Mouse (Mus musculus) forebrain, embryonic 15.5 days (tissue): Measurements from ENCODE around the gene Slc25a10. TPM values are rescaled to one million over a fixed set of nuclear protein-coding genes. Genes with fewer than 3 reads are reported as not detected.
"Not testable (repeated sequence)": the region's sequence is repeated elsewhere in the genome, so short reads cannot be mapped to it uniquely, and the experiment has no call there.

Experiments
- ATAC-seq: fragments of 200-750 bp; cut with Nextera tagmentation; replicated peaks from 2 replicates; pipeline ENCODE4 v1.8.0; 2017; ENCODE audit warnings: mild to moderate bottlenecking, moderate TSS enrichment, moderate library complexity
- H3K27ac ChIP-seq: fragments of 300-500 bp; sonication (generic); replicated peaks from 2 replicates; pipeline ENCODE4 v1.5.1; 2015; ENCODE audit warnings: mild to moderate bottlenecking, inconsistent platforms
- H3K27me3 ChIP-seq: fragments of 300-500 bp; sonication (generic); 2 replicates; pipeline ENCODE4 v1.6.1; 2015; ENCODE audit warnings: inconsistent platforms
- H3K36me3 ChIP-seq: fragments of 300-500 bp; sonication (generic); 2 replicates; pipeline ENCODE4 v1.6.1; 2015; ENCODE audit warnings: mild to moderate bottlenecking, inconsistent platforms
- H3K4me1 ChIP-seq: fragments of 300-500 bp; sonication (generic); 2 replicates; pipeline ENCODE4 v1.6.1; 2015; ENCODE audit warnings: inconsistent platforms
- H3K4me2 ChIP-seq: fragments of 300-500 bp; sonication (generic); replicated peaks from 2 replicates; pipeline ENCODE4 v1.6.1; 2015; ENCODE audit warnings: mild to moderate bottlenecking, inconsistent platforms
- H3K4me3 ChIP-seq: fragments of 300-500 bp; sonication (generic); 2 replicates; pipeline ENCODE4 v1.5.1; 2015; ENCODE audit warnings: mild to moderate bottlenecking, inconsistent platforms
- H3K9ac ChIP-seq: fragments of 300-500 bp; sonication (generic); replicated peaks from 2 replicates; pipeline ENCODE4 v1.6.1; 2015; ENCODE audit warnings: mild to moderate bottlenecking, inconsistent platforms
- H3K9me3 ChIP-seq: fragments of 300-500 bp; sonication (generic); 2 replicates; pipeline ENCODE4 v1.6.1; 2016; ENCODE audit warnings: inconsistent platforms
- WGBS: fragments of 180-500 bp; shearing (Covaris S2); methylation state at CpG from one replicate; pipeline ENCODE4 v1.1.7; 2015; ENCODE audit warnings: mixed read lengths; 5-methylcytosine and 5-hydroxymethylcytosine counted together
- polyA plus RNA-seq: library from polyadenylated mRNA; unstranded; fragments of >200 nt; fragmentation: Nextera tagmentation; extraction: Ambion mirVana; gene quantifications from 2 replicates; pipeline ENCODE4 v1.2.1, GENCODE M21; 2015

Gene Slc25a10
- polyA plus RNA-seq, 1 experiment from 2014 or later, result 27.0 TPM

DNA sequence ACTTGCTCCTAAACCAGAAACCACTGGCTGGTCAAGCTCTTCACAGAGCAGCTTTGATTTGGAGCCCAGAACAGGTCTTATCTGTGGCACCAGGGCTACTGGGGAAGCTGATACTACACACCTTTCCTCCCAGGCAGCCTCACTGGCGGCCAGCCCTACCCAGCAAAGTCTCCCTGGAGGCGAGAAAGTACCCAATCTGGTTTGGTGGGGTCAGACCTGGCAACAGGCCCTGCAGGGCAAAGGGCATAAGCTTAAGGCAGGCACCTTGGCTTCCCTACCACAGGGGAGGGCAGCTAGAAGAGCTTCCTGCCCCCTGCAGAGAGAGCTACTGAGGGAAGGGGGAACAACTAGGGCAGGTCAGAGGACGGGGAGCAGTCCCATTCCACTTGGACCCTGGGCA lies 8.7 kb downstream of the Slc25a10 start:
- Histone ChIP-seq H3K36me3 (peaks cover 16% of the 10 kb centered on the region; the same call in 1 of the 2 replicates), H3K27ac (no peak overlapping the region), H3K9ac (no peak overlapping the region), H3K4me1 (no peaks in the 10 kb centered on the region), H3K27me3 (no peaks in the 10 kb centered on the region), H3K4me3 (no peak overlapping the region), H3K9me3 (no peaks in the 10 kb centered on the region), H3K4me2 (no peak overlapping the region)
- ATAC-seq, result no peak
- WGBS, result 32% methylated on average over 3 of the region's 3 CpGs

GRCm38 (mm10) chr11:120501018-120501417 lies 9.4 kb downstream of the Slc25a10 start:
- Histone ChIP-seq H3K27ac (no peak overlapping the region), H3K36me3 (peaks cover 12% of the 10 kb centered on the region; the same call in 1 of the 2 replicates), H3K27me3 (no peaks in the 10 kb centered on the region), H3K4me3 (no peak overlapping the region), H3K9me3 (no peaks in the 10 kb centered on the region), H3K4me1 (no peaks in the 10 kb centered on the region), H3K9ac (no peak overlapping the region), H3K4me2 (no peak overlapping the region)
- WGBS, result 71% methylated on average over 6 of the region's 6 CpGs
- no peak for ATAC-seq

- Histone ChIP-seq H3K4me1 (no peaks in the 10 kb centered on the region), H3K27me3 (no peaks in the 10 kb centered on the region), H3K4me3 (no peak overlapping the region), H3K9ac (no peak overlapping the region), H3K9me3 (no peaks in the 10 kb centered on the region), H3K4me2 (no peak overlapping the region), H3K36me3 (peaks cover 6% of the 10 kb centered on the region; the same call in 1 of the 2 replicates), H3K27ac (no peak overlapping the region)
- no peak for ATAC-seq
- 87% methylated on average over 4 of the region's 4 CpGs for WGBS
Measured at GRCm38 (mm10) chr11:120501701-120502100, 10.1 kb downstream of the Slc25a10 start.

GRCm38 (mm10) chr11:120505661-120506060 lies 14.0 kb downstream of the Slc25a10 start:
- H3K4me1 ChIP-seq, result peaks cover 5% of the 10 kb centered on the region
- H3K9ac ChIP-seq, result no peak overlapping the region
- H3K36me3 ChIP-seq, result no peaks in the 10 kb centered on the region
- H3K27me3 ChIP-seq, result no peaks in the 10 kb centered on the region
- H3K4me3 ChIP-seq, result no peak overlapping the region
- no peak for ATAC-seq
- H3K27ac ChIP-seq, result no peak overlapping the region
- H3K4me2 ChIP-seq, result no peak overlapping the region
- no peaks in the 10 kb centered on the region for H3K9me3 ChIP-seq
- 94% methylated on average over 3 of the region's 3 CpGs for WGBS

- WGBS, result 53% methylated on average over 4 of the region's 4 CpGs
- Histone ChIP-seq H3K9ac (no peak overlapping the region), H3K36me3 (no peaks in the 10 kb centered on the region), H3K4me3 (no peak overlapping the region), H3K27me3 (no peaks in the 10 kb centered on the region), H3K9me3 (no peaks in the 10 kb centered on the region), H3K27ac (no peak overlapping the region), H3K4me1 (peaks cover 6% of the 10 kb centered on the region), H3K4me2 (no peak overlapping the region)
- ATAC-seq, result no peak
Measured at GRCm38 (mm10) chr11:120506899-120507298, 15.3 kb downstream of the Slc25a10 start.

DNA sequence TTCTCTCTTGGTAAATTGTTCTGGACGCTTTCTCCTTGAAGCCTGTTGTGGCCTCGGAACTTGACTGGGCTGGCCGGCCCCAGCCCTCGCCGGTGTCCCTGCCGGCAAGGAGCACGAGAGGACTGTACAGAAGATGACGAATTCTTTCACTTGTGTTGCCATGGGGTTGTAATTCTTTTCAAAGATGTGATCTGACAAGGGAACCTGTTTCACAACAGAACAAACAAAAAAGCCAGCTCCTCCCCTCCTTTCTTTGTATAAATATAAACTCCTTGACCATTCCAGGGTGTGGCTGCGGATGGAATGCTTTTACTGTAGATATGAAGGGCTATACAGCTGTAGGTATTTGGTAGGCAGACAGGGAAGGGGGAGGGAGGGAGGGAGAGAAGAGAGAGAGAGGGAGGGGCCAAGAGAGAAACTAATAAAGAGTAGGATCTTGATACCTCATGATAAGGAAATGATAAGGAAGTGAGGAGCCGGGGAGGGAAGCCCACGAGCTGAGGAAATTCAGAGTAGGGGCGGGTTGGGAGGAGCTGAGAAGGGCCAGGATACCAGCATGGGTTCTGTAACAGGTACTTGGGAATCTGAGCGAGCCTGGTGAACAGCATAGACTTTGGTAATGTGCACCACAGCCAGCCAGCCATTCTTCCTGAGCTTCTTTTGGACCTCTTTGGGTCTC lies 16.1 kb downstream of the Slc25a10 start:
- H3K9me3 ChIP-seq, result no peaks in the 10 kb centered on the region
- H3K4me2 ChIP-seq, result no peak overlapping the region
- WGBS, result 85% methylated on average over 13 of the region's 13 CpGs
- H3K27me3 ChIP-seq, result no peaks in the 10 kb centered on the region
- no peak for ATAC-seq
- H3K36me3 ChIP-seq, result no peaks in the 10 kb centered on the region
- H3K27ac ChIP-seq, result no peak overlapping the region
- no peak overlapping the region for H3K4me3 ChIP-seq
- no peak overlapping the region for H3K9ac ChIP-seq
- H3K4me1 ChIP-seq, result peaks cover 6% of the 10 kb centered on the region

DNA sequence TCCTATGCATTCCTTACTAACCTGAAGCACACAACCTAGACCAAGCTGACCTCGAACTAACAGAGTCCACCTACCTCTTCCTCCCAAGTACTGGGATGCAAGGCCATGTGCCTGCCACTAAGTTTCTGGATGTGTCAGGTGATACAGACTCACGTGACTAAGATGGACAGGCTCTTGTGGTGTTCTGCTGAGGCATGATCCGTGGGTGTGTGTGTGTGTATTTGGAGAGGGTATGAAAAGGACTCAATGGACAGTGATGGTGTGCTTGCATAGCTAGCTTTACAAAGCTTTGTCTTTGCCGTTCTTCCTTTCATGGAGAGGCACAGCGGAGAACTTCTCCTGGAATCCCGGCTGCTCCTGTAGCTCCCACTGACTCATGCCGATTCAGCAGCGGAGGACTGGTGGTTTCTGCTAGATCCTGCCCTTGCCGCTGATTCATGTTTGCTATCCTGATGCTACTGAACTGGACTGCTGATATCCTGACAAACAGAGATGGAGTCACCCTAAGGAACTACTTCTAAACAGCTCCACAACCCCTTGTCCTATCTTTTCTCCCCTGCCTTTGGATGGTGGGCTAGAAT lies 16.7 kb downstream of the Slc25a10 start:
- no peaks in the 10 kb centered on the region for H3K27me3 ChIP-seq
- no peaks in the 10 kb centered on the region for H3K36me3 ChIP-seq
- H3K27ac ChIP-seq, result no peak overlapping the region
- H3K4me3 ChIP-seq, result no peak overlapping the region
- peaks cover 6% of the 10 kb centered on the region for H3K4me1 ChIP-seq
- no peak overlapping the region for H3K4me2 ChIP-seq
- no peak for ATAC-seq
- no peak overlapping the region for H3K9ac ChIP-seq
- H3K9me3 ChIP-seq, result no peaks in the 10 kb centered on the region
- 85% methylated on average over 9 of the region's 9 CpGs for WGBS

DNA sequence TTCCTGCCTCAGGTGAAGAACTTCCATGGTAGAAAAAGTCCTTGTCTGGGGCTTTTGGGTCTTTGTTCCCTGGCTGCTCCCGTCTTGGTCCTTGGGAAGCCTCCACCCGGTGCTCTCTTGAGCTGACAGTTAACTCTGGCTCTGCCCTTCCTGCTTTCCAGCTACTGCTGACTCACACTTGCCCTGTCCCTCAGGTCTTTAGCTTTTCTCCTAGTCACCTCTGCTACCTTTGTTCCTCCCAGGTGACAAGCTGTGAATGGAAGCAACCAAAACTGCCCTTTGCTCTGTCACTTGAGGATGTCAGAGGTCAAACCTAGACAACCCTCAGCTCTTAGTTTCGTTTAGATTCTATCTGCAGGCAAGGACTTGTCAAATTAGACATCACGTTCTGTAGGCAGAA lies 18.3 kb downstream of the Slc25a10 start:
- H3K4me1 ChIP-seq, result peaks cover 6% of the 10 kb centered on the region
- no peak overlapping the region for H3K4me2 ChIP-seq
- H3K27ac ChIP-seq, result no peak overlapping the region
- H3K36me3 ChIP-seq, result no peaks in the 10 kb centered on the region
- 26% methylated on average over 4 of the region's 4 CpGs for WGBS
- no peak overlapping the region for H3K9ac ChIP-seq
- ATAC-seq, result no peak
- H3K4me3 ChIP-seq, result no peak overlapping the region
- no peaks in the 10 kb centered on the region for H3K27me3 ChIP-seq
- H3K9me3 ChIP-seq, result no peaks in the 10 kb centered on the region

DNA sequence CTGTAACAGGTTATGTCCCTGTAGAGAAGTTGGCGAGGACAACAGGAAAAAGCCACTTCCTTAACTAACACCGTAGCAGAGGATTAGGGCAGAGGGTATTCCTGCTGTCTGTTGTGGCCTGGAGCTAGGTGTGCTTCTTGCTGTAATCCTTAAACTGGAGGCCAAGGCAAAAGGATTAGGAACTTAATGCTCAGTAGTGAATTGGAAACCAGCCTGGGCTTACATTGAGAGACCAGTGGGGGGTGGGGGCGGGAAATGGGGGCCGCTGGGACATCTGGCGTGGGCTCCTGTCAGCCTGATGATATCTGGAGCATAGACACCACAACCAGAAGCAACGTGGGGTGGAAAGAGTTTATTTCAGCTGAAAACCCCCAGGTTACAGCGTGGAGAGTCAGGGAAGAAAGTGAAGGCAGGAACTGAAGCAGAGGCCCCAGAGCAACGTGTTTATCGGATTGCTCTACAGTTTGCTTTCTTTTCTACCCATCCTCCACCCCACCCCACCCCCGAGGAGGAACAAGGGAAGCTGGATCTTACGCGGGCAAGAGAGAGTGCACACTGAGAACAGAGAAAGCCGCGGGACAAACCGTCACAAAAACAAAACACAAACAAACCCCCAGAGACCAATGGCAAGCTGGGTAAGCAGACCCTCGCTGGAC lies 18.9 kb downstream of the Slc25a10 start:
- no peak overlapping the region; the same call in 1 of the 2 replicates for H3K4me3 ChIP-seq
- H3K27ac ChIP-seq, result no peak overlapping the region
- H3K9ac ChIP-seq, result 0 out of 2 replicates have a peak overlapping the region, but pooled peaks have one; percentile 15
- 4% methylated on average over 16 of the region's 16 CpGs for WGBS
- H3K9me3 ChIP-seq, result no peaks in the 10 kb centered on the region
- H3K4me2 ChIP-seq, result peak overlapping the region; percentile 28
- peaks cover 6% of the 10 kb centered on the region for H3K4me1 ChIP-seq
- ATAC-seq, result no peak
- no peaks in the 10 kb centered on the region for H3K36me3 ChIP-seq
- H3K27me3 ChIP-seq, result no peaks in the 10 kb centered on the region

DNA sequence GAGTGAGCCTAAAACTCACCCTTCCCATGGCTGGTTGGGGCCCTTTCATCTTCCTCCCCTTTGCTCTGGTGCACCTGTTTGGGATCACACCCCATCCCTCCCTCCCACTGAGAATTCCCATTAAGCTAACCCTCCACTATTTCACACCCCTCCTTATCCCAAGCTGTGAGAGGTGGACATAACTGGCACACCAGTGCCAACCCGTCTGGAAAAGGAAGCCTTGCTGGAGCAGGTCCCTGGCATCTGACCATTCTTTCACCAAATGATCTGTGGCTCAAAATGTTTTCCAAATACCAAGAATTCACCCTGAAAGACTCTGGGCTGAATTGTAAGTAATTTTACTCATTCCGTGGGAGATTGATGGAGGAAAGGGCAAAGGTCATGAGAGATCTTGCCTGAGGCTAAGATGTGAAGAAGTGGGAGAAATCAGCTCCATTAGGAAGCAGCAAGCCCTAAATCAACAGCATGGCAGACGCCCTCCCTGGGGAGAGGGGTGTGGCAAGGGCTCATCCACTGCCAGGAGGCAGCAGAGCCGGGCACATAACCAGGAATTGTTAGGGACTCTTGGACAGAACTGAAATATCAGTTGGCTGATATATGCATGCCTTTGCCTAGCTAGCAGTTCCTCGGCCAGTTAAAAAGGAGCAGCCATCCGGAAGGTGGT lies 21.3 kb downstream of the Slc25a10 start:
- no peak overlapping the region for H3K4me2 ChIP-seq
- WGBS, result 54% methylated on average over 6 of the region's 6 CpGs
- no peaks in the 10 kb centered on the region for H3K36me3 ChIP-seq
- H3K9me3 ChIP-seq, result no peaks in the 10 kb centered on the region
- H3K4me1 ChIP-seq, result peaks cover 6% of the 10 kb centered on the region
- no peak overlapping the region for H3K4me3 ChIP-seq
- no peak overlapping the region for H3K27ac ChIP-seq
- no peak for ATAC-seq
- no peaks in the 10 kb centered on the region for H3K27me3 ChIP-seq
- H3K9ac ChIP-seq, result no peak overlapping the region

- not testable (repeated sequence) for H3K9me3 ChIP-seq, H3K4me2 ChIP-seq, H3K9ac ChIP-seq, ATAC-seq, H3K27ac ChIP-seq, H3K4me3 ChIP-seq, H3K36me3 ChIP-seq, H3K4me1 ChIP-seq, H3K27me3 ChIP-seq
- WGBS, result 86% methylated on average over 2 of the region's 2 CpGs
Measured at GRCm38 (mm10) chr11:120514262-120514661, 22.6 kb downstream of the Slc25a10 start.

- ATAC-seq, result peak; percentile 53; the same call in 1 of the 2 replicates
- WGBS, result 17% methylated on average over 17 of the region's 17 CpGs
- Histone ChIP-seq H3K27ac (no peak overlapping the region), H3K9ac (no peak overlapping the region), H3K36me3 (no peaks in the 10 kb centered on the region), H3K4me1 (peaks cover 2% of the 10 kb centered on the region), H3K27me3 (no peaks in the 10 kb centered on the region), H3K4me2 (no peak overlapping the region), H3K9me3 (no peaks in the 10 kb centered on the region), H3K4me3 (no peak overlapping the region)
Measured at GRCm38 (mm10) chr11:120515611-120516010, 24.0 kb downstream of the Slc25a10 start.
